ENCODE assay signal across 9 mouse cellular contexts in genomic region chr9:102834742-102835591, GRCm38 (mm10). TPM values are rescaled to one million over a fixed set of nuclear protein-coding genes. Genes with fewer than 3 reads are reported as not detected.
DNase-seq lines count a peak whose midpoint lies in the region; ATAC-seq and TF ChIP-seq lines count a peak whose summit lies in the region.
"Had no signal": no experiment of that assay in that cellular context is flagged by ENCODE, and none has a peak within 500 bp of the region (broad histone marks: within the 10 kb centered on the region; RNA-seq: fewer than 3 reads in every experiment).

Ryk (plus strand) TSS chr9:102834917.

- H3K9me3 ChIP-seq in forebrain, postnatal 0 days (ENCODE audit: low read length): no peaks in the 10 kb centered on the region

- intact Hi-C loops in heart, postnatal 25 days (cut with DNase I): loop anchor here (1.0 to 2.0 kb wide), 2 partner anchors 32 to 210 kb away; no protein-coding TSS in a partner anchor

- H3K4me1 ChIP-seq in forebrain, postnatal 0 days (ENCODE audit: insufficient read depth): peaks cover 18% of the 10 kb centered on the region

- peak within 1 kb of the TSS; percentile 84 for H3K27ac ChIP-seq in forebrain, postnatal 0 days (ENCODE audit: low read depth, low read length)

- peak within 1 kb of the TSS; percentile 95 for H3K4me3 ChIP-seq in forebrain, postnatal 0 days (ENCODE audit: low read depth, low read length)

- peak within 1 kb of the TSS; percentile 70 for H3K4me2 ChIP-seq in forebrain, postnatal 0 days (ENCODE audit: low read depth)

- H3K9ac ChIP-seq in forebrain, postnatal 0 days: peak within 1 kb of the TSS; percentile 90

- no peak for TF ChIP-seq CTCF in forebrain, postnatal 0 days (IDR thresholded peaks at IDR 0.05; ENCODE audit: low read depth)

- H3K27me3 ChIP-seq in forebrain, postnatal 0 days (ENCODE audit: insufficient read depth, low read length): no peaks in the 10 kb centered on the region

- WGBS in forebrain, postnatal 0 days: under 1% methylated on average over 84 of the region's 119 CpGs

- peak; percentile 88 for ATAC-seq in forebrain, postnatal 0 days

- DNase-seq in MN1 (ENCODE audit: low spot score): peak; percentile 77
- DNase-seq in cerebellum, adult 11-12 months: peak; percentile 86
- peak; percentile 88 for DNase-seq in forebrain, postnatal 0 days
- DNase-seq in heart, postnatal 25 days (ENCODE audit: low spot score): peak; percentile 72
- DNase-seq in layer of hippocampus, adult 18-20 months (ENCODE audit: low spot score in 2 of 2): peak; percentile 70 to 81
- peak; percentile 70 to 73 for DNase-seq in lung, adult 18-20 months
- peak; percentile 61 for DNase-seq in ovary, postnatal 14 days (ENCODE audit: low spot score)
- DNase-seq in thymus, postnatal 25 days: peak; percentile 9

- H3K36me3 ChIP-seq in forebrain, postnatal 0 days (ENCODE audit: insufficient read depth): no peaks in the 10 kb centered on the region

RNA-seq across cellular contexts. Expression of gene Ryk, which starts in this region (rescaled TPM):
- total RNA-seq in forebrain, postnatal 0 days (2014; rRNA removed): 59.5 and 63.6 TPM in 2 replicates
- polyA plus RNA-seq in forebrain, postnatal 0 days (2015; fragmentation: Nextera tagmentation; extraction: Ambion mirVana): 14.9 and 16.6 TPM in 2 replicates
- 10 to 100 TPM; 39.4 to 41.8 TPM for total RNA-seq in heart, postnatal 25 days (2021)
- total RNA-seq in layer of hippocampus, adult 18-20 months (2021): 10 to 100 TPM; 41.2 to 42.7 TPM
- total RNA-seq: neutrophil, adult 5-6 weeks had no signal

Comparison
In these comparisons a context has a peak if more than half of its experiments do, and no peak if none do; other contexts are left out.
1. Peak in every context shown above with its lines: DNase-seq, ATAC-seq, H3K4me3 ChIP-seq and H3K27ac ChIP-seq.
2. DNase-seq: peak in every context shown above with its lines; median percentile 88 in forebrain, postnatal 0 days; 86 in cerebellum, adult 11-12 months; 77 in MN1; 76 in layer of hippocampus, adult 18-20 months; 72 in heart, postnatal 25 days; 72 in lung, adult 18-20 months; 61 in ovary, postnatal 14 days; 9 in thymus, postnatal 25 days.